Mouse (Mus musculus): Measurements from ENCODE around the gene Rnf227.

The Rnf227 gene

DNA sequence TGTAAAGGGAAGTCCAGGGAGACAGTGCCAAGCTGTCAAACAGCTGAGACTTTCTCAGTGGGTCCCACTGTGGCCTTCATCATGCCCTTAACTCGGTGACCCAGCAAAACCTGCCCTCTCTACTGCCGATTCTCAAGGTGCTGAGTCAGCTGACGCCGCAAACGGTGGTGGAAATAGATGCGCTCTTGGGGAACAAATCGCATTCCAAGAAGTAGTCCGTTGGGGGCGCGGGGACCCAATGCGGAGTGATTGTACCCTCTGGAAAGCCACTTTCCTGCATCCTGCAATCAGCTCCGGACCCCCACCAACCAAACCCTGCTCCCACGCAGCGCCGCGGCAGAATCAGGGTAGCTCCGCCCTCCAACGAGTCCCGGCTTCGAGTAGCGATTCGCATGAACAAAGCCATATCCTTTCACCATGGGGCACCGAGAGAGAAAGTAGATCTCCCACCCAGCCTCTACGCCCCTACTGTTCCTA, 8.3 kb upstream of the Rnf227 start:
- DNase-seq, result peak; percentile 82 to 84

DNA sequence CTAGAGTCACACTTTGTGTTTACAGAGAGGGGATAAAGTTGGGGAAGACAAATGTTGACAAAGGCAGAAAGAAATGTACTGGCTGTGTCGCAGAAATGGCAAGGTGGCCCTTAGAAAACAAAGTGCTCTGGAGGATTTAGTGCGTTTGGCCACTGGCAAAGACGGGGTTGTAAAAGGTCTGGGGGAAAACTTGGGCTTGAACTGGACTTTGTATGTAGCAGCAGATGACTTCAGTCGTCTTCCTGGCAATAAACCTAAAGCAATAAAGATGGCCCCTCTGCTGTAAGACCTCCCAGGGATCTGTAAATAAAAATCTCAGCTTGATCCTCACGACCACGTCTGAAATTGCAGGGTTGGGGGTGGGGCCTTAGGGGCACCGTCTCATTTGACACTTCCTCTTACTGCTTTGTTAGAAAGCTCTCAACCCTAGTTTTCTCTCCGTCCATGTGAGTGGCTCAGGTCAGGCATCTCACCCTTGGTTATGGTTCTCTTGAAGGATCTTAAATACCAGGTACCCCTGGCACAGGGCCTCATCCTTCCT, 7.5 kb upstream of the Rnf227 start:
- DNase-seq, result no peak

DNA sequence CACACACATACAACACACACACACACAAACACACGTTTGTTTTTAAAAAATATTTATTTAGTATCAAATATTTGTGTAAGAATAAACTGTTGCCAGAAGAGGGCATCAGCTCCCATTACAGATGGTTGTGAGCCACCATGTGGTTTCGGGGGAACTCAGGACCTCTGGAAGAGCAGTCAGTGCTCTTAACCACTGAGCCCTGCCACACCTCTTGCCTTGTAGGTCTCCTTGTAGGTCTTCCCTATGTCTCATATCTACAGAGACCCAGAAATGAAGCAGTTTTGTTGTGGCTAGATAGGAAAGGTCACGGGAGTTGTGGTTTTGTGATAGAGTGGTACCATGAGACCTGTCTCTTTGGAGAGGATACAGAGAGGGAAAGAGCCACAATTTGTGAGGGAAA, 6.3 kb upstream of the Rnf227 start:
- no peak for DNase-seq

GRCm38 (mm10) chr11:69334796-69335195, 5.5 kb upstream of the Rnf227 start:
- no peak for DNase-seq

DNA sequence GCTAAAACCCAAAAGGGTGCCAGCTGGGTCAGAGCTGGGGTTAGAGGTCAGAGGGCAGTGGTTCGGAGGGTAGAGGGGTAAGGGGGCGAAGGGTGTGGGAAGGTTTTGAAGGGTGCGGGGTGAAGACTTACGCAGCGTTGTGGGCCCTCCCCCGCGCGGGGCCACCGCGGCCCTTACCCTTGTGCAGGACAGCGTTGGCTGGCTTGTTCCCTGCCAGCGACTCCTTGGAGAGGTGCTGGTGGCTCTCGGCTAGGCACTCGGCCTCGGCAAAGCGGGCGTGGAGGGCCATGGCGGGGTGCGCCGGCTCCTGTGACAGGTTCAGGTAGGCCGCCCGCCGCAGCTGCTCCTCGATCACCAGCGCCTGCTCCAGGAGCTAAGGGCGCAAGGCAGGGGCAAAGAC, 6.2 kb downstream of the Rnf227 start:
- DNase-seq, result peak in 1 of 2 experiments; percentile 21

DNA sequence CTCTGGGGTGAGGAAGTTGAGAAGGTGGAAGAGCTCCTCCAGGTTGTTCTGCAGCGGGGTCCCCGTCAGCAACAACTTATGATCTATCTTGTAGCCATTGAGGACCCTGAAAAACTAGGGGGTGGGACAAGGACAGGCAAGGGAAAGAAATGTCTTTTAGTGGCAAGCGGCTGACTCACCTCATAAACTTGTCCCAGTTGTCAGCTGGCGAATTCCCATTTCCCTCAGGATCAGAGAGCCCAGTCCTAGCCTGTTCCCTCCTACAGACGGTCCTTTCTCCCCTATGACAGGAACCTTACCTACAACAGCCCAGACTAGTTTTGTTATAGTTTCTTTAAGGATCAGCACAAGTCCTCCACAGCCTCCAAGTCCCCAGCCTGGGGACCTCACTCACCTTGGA, 16.3 kb downstream of the Rnf227 start:
- DNase-seq, result no peak

GRCm38 (mm10) chr11:69357690-69358089, 17.4 kb downstream of the Rnf227 start:
- no peak for DNase-seq

- DNase-seq, result no peak
These were observed 21.8 kb downstream of the Rnf227 start for GRCm38 (mm10) chr11:69362021-69362420.

DNA sequence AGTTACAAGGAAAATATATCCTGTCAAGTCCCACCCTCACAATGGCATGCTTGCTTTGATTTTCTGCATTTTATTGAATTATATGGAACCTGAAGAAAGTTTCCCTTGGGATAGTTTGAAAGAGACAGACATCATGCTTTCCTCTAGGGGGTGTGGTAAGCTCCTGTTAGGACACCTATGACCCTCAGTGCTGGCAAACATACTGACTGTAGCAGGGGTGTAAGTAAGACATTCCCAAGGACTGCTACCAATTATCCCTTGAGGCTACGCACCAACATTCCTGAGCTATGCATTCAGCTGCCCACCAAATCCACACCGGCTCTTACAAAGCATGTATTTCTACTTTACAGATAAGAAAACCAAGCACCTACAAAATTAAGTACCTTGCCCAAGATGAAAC, 22.2 kb downstream of the Rnf227 start:
- DNase-seq, result no peak

DNA sequence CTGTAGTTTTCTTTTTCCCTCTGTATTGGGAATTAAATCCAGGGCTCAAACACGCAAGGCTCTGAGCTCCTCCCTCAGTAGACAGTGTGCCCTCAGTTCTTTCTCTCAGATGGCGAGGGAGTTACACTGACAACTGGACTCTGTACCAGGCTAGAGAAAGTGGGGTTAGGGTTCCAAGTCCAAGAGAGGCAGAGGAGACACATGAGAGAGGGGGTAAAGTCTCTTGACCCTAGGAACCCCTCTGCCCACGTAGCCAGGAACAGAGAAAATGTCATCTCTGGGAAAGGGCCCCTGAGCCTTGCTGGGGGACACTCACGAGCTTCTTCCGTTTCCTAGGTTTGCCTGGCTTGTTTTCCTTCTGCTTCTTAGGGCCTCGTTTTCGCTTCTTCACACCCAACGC, 24.1 kb downstream of the Rnf227 start:
- no peak for DNase-seq

DNA sequence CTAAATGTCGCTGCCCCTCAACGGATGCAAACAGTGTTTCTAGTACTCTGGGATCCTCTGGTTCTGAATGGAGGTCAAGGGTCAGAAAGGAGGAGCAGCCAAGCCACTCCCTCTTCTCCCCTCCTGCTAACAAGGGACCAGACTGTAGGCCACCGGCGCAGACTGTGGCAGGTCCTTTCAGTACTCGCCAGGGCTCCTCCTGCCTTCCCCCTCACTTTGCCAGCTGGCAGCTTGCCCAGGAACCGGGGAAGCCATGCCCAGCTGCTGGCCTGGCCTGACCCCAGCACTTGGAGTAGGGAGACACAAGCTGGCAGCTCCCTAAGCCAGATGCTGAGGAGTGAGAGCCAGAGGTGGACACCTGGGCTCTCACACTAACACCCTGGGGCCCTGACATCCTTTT, 24.6 kb downstream of the Rnf227 start:
- peak; percentile 95 to 98 for DNase-seq

DNA sequence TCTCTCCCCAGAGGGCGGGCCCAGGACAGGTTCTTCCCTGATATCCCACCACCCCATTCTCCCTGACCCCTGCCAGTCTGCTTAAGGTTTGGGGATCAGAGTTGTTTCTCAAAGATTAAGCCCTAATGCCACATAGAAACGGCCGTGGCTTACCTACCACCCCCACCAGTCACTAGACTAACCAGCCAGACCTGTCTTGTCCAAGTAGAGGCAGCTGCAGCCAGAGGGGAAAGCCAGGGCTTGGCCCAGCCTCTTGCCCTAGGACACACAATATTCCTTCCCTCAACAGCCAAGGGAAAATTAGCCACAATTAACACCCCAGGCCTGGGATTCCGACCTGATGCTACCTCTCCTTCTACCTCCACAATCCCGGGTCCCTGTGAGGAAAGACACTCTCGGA, 25.5 kb downstream of the Rnf227 start:
- DNase-seq, result peak in 1 of 2 experiments; percentile 56

DNA sequence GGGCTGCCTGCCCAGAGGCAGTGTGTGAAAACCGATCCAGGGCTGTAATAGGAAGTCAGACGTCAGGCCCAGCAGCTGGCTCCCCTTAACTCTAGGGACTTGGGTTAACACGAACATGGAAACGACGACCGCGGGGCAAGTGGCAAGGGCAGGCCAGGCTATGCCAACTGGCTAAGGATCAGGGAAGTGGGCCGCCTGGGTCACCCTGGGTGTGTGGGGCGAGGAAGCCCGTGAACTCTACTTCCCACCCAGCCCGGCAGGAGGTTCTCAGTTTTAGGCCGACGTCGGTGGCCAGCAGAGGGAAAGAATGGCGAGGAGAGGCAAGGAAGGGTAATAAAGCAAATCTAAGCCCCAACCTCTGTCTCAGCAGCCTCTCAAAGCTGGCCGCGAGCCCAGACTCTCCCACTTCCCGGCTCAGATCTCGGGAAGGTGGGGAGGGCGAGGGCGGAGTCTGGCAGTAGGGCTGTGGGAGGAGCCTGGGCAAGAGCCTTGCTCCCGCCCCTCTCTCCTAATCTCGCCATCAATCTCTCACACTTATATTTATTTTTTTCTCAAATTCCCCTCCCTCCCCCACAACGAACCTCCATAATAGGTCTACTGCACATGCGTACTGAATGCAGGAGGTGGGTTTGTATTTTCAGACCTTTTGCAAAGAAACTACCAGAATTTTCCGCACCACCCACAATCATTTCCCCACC, 26.0 kb downstream of the Rnf227 start:
- DNase-seq, result peak; percentile 98

DNA sequence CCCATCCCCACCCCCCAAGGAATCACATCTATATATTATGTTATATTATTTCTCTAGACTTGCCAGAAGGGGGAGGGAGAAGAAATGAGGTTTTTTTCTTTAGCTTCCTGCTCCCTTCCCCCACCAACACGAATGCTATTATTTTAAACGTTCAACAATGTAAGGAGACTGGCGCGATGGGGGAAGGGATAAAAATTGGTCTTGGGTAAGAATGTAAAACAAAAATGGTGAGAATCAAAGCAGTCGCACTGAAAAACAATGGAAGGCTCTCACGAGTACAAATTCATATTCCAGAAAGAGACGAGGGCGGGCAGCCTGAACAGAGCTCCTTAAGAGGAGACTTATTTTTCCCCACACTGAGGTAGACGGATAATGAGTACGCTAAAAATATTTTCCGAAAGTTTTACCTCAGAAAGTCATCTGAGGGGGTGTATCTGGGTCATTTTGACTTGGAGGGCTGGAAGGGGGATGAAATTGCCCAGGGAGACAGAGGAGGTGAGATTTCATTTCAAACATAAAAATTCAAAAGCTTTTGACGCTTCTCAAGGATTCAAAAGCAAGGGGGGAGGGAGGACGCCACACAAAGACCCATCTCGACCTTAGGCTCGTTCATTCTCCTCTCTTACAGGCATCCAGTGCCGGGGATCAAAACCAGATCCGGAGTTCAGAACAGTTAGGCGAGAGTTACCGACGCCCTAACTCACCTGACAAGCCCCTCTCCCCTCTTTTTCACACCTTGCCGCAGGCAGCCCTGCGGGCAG, 26.8 kb downstream of the Rnf227 start:
- DNase-seq, result peak in 1 of 2 experiments; percentile 48

GRCm38 (mm10) chr11:69367616-69368355, 27.5 kb downstream of the Rnf227 start:
- peak; percentile 39 to 69 for DNase-seq

DNA sequence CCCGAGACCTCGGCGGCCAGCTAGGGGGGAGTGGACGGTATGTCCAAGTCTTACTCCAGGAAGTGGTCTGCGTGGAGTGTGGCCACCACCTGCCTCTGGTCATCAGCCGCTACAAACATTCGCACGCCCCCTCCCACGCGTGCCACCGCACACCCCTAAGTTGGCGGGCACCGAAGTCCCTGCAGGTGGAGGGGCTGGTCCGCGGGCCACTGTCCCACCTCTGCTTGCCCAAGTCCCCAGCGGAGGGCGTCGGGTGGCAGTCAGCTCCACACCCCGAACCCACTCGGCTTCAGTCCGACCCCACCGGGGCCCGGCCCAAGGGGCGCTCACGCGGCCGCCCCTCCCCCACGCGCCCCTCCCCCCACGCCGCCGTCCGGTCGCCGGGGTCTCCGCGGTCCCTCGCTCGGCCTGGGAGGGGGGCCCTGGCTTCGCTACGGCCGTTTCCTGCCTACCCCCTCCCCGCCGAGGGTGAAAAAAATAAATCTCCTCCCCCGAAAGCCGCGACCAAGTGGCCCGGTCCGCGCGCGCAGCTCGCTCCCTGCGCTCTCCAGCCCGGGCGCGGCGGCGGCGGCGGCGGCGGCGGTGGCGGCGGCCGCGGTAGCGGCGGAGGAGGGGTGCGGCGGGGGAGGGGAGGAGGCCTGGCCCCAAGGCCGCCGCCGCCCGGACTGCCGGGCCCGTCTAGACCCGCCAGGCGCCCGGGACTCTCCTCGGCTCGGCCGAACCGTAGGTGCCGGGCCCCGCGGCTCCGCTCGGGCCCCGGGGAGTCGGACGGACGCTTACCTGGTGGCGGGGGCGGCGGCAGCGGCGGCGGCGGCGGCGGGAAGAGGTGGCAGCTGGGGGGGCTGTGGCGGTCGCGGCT, 28.3 kb downstream of the Rnf227 start:
- peak; percentile 66 to 73 for DNase-seq

DNA sequence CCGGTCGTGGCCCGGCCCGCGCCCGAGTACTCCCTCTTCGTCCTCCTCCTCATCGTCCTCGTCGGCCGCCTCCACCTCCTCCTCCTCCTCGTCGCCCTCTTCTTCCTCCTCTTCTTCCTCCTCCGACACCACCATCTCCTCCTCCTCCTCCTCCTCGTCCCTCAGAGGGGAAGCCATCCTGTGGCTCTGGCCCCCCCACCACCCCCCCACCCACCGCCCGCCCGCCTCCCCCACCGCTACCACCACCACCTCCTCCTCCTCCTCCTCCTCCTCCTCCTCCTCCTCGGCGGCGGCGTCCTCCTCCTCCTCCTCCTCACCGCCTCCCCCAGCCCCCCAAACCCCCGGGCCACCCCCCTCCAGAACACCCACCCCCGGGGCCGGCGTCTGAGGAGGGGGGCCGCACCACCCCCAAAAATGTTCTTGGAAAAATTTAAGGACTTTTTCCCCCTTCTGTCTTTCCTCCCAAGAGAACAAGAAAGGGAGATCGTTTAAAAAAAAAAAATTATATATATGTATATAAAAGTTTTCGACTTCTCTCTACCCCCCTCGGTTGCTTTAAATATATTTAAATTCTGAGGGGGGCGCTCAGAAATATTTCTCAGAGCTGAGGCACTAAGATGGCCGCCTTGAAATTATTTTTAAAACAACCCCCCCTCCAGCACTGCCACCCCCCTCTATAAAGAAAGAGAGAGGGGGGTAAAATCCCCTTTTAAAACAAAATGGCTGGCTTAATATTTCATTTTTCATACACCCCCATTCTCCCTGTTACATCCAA, 29.1 kb downstream of the Rnf227 start, which contains the start of gene Chd3:
Gene Chd3 (minus strand): TSS at position 192 of the 775 bp plus-strand sequence.
- DNase-seq, result no peak

- DNase-seq, result no peak
These were observed 29.9 kb downstream of the Rnf227 start for GRCm38 (mm10) chr11:69369990-69370816.

DNA sequence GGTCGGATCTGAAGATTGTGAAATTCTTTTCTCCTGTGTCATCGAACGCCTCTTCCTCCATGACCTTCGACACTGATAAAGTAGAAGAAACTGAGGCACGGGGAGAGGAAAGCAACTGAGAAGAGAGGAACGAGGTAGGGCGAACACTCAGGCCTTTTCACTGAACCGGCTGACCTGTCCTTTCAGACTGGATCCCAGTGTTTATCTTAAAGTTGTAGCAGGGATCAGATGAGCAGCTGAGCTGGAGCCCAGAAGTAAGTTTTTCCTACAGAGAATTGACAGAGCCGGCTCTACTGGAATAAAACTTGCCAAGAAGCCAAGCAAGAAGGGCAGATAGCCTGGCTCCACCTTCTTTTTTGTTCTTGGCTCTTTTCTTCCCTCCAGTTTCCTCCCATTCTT, 30.6 kb downstream of the Rnf227 start:
- DNase-seq, result no peak

DNA sequence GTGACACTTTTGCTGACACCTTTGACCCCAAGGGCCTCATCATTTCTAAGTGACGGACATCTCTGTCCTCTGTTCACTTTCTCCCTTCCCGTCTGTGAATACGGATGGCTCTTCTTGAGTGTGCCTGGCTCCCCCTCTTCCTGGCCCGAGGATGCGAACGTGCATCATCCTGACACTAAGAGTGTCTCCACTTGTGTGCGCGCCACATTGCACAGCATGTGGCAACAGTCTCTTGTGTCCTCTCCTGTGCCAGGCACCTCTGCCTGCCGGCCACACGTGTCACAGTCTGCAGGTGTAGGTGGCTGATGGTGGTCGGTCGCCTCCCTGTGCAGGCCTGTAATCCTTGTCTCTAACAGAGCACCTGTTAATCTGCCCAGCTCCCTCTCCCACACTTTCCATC, 31.3 kb downstream of the Rnf227 start:
- DNase-seq, result no peak

Data from lung, postnatal 4 days (tissue).